Mouse (Mus musculus): ENCODE measurements around the gene Me3. TPM values are rescaled to one million over a fixed set of nuclear protein-coding genes. Genes with fewer than 3 reads are reported as not detected.
A peak's percentile ranks its signal among the peaks of the same experiment; 100 is the strongest.

The Me3 gene
- polyA plus RNA-seq, 1 experiment from 2014 or later = 4.3 TPM

- H3K4me3 ChIP-seq (ENCODE audit: low read depth, low read length) = no peak overlapping the region
- H3K9ac ChIP-seq (ENCODE audit: low read length) = no peak overlapping the region
- H3K36me3 ChIP-seq (ENCODE audit: control insufficient read depth, insufficient read depth, low read length) = no peaks in the 10 kb centered on the region
- ATAC-seq (replicated peaks; ENCODE audit: low FRiP score, low TSS enrichment, low read depth) (no peak), DNase-seq (ENCODE audit: low spot score) (no peak)
- H3K9me3 ChIP-seq (ENCODE audit: control insufficient read depth, low read length) = no peaks in the 10 kb centered on the region
- H3K4me2 ChIP-seq (ENCODE audit: low read length) = no peak overlapping the region
- 34% methylated on average over 1 of the region's 1 CpGs for WGBS
- H3K4me1 ChIP-seq (replicated peaks; ENCODE audit: control insufficient read depth, insufficient read depth, low read length) = no peaks in the 10 kb centered on the region
- H3K27me3 ChIP-seq (replicated peaks; ENCODE audit: control insufficient read depth, insufficient read depth, low read length) = no peaks in the 10 kb centered on the region
- no peak overlapping the region for H3K27ac ChIP-seq (ENCODE audit: low read depth)
These were observed 68.3 kb downstream of the Me3 start for GRCm38 (mm10) chr7:89700511-89700910.

- ATAC-seq (replicated peaks; ENCODE audit: low FRiP score, low TSS enrichment, low read depth) = no peak
- no peaks in the 10 kb centered on the region for H3K36me3 ChIP-seq (ENCODE audit: control insufficient read depth, insufficient read depth, low read length)
- no peaks in the 10 kb centered on the region for H3K27me3 ChIP-seq (replicated peaks; ENCODE audit: control insufficient read depth, insufficient read depth, low read length)
- 56% methylated on average over 2 of the region's 2 CpGs for WGBS
- no peak overlapping the region for H3K4me2 ChIP-seq (ENCODE audit: low read length)
- DNase-seq (ENCODE audit: low spot score) = no peak
- H3K9me3 ChIP-seq (ENCODE audit: control insufficient read depth, low read length) = no peaks in the 10 kb centered on the region
- H3K9ac ChIP-seq (ENCODE audit: low read length) = no peak overlapping the region
- no peak overlapping the region for H3K4me3 ChIP-seq (ENCODE audit: low read depth, low read length)
- H3K4me1 ChIP-seq (replicated peaks; ENCODE audit: control insufficient read depth, insufficient read depth, low read length) = no peaks in the 10 kb centered on the region
- H3K27ac ChIP-seq (ENCODE audit: low read depth) = no peak overlapping the region
These were observed 78.6 kb downstream of the Me3 start for GRCm38 (mm10) chr7:89710776-89711175.

GRCm38 (mm10) chr7:89713059-89713458, 80.9 kb downstream of the Me3 start:
- no peak overlapping the region for H3K4me2 ChIP-seq (ENCODE audit: low read length)
- H3K27me3 ChIP-seq (replicated peaks; ENCODE audit: control insufficient read depth, insufficient read depth, low read length) = no peaks in the 10 kb centered on the region
- DNase-seq (ENCODE audit: low spot score) (no peak), ATAC-seq (replicated peaks; ENCODE audit: low FRiP score, low TSS enrichment, low read depth) (peak; percentile 50; the same call in 1 of the 2 replicates)
- no peak overlapping the region for H3K9ac ChIP-seq (ENCODE audit: low read length)
- no peaks in the 10 kb centered on the region for H3K4me1 ChIP-seq (replicated peaks; ENCODE audit: control insufficient read depth, insufficient read depth, low read length)
- H3K9me3 ChIP-seq (ENCODE audit: control insufficient read depth, low read length) = no peaks in the 10 kb centered on the region
- no peaks in the 10 kb centered on the region for H3K36me3 ChIP-seq (ENCODE audit: control insufficient read depth, insufficient read depth, low read length)
- H3K27ac ChIP-seq (ENCODE audit: low read depth) = no peak overlapping the region
- H3K4me3 ChIP-seq (ENCODE audit: low read depth, low read length) = no peak overlapping the region

GRCm38 (mm10) chr7:89716226-89716625, 84.0 kb downstream of the Me3 start:
- H3K27ac ChIP-seq (ENCODE audit: low read depth) = no peak overlapping the region
- no peak for DNase-seq (ENCODE audit: low spot score)
- H3K27me3 ChIP-seq (replicated peaks; ENCODE audit: control insufficient read depth, insufficient read depth, low read length) = no peaks in the 10 kb centered on the region
- ATAC-seq (replicated peaks; ENCODE audit: low FRiP score, low TSS enrichment, low read depth) = no peak
- no peaks in the 10 kb centered on the region for H3K9me3 ChIP-seq (ENCODE audit: control insufficient read depth, low read length)
- no peak overlapping the region for H3K4me2 ChIP-seq (ENCODE audit: low read length)
- H3K36me3 ChIP-seq (ENCODE audit: control insufficient read depth, insufficient read depth, low read length) = no peaks in the 10 kb centered on the region
- WGBS = 81% methylated on average over 3 of the region's 3 CpGs
- no peak overlapping the region for H3K4me3 ChIP-seq (ENCODE audit: low read depth, low read length)
- no peaks in the 10 kb centered on the region for H3K4me1 ChIP-seq (replicated peaks; ENCODE audit: control insufficient read depth, insufficient read depth, low read length)
- no peak overlapping the region for H3K9ac ChIP-seq (ENCODE audit: low read length)

- DNase-seq (ENCODE audit: low spot score) (no peak), ATAC-seq (replicated peaks; ENCODE audit: low FRiP score, low TSS enrichment, low read depth) (no peak)
- Histone ChIP-seq H3K4me2 (ENCODE audit: low read length) (no peak overlapping the region), H3K36me3 (ENCODE audit: control insufficient read depth, insufficient read depth, low read length) (no peaks in the 10 kb centered on the region), H3K9ac (ENCODE audit: low read length) (no peak overlapping the region), H3K27me3 (replicated peaks; ENCODE audit: control insufficient read depth, insufficient read depth, low read length) (no peaks in the 10 kb centered on the region), H3K9me3 (ENCODE audit: control insufficient read depth, low read length) (no peaks in the 10 kb centered on the region), H3K4me3 (ENCODE audit: low read depth, low read length) (no peak overlapping the region), H3K4me1 (replicated peaks; ENCODE audit: control insufficient read depth, insufficient read depth, low read length) (no peaks in the 10 kb centered on the region), H3K27ac (ENCODE audit: low read depth) (no peak overlapping the region)
- 32% methylated on average over 2 of the region's 2 CpGs for WGBS
These were observed 85.3 kb downstream of the Me3 start for GRCm38 (mm10) chr7:89717521-89717920.

- H3K27me3 ChIP-seq (replicated peaks; ENCODE audit: control insufficient read depth, insufficient read depth, low read length) = no peaks in the 10 kb centered on the region
- H3K27ac ChIP-seq (ENCODE audit: low read depth) = no peak overlapping the region
- 54% methylated on average over 2 of the region's 2 CpGs for WGBS
- H3K36me3 ChIP-seq (ENCODE audit: control insufficient read depth, insufficient read depth, low read length) = no peaks in the 10 kb centered on the region
- H3K4me1 ChIP-seq (replicated peaks; ENCODE audit: control insufficient read depth, insufficient read depth, low read length) = no peaks in the 10 kb centered on the region
- H3K4me3 ChIP-seq (ENCODE audit: low read depth, low read length) = no peak overlapping the region
- DNase-seq (ENCODE audit: low spot score) = no peak
- H3K4me2 ChIP-seq (ENCODE audit: low read length) = no peak overlapping the region
- H3K9me3 ChIP-seq (ENCODE audit: control insufficient read depth, low read length) = no peaks in the 10 kb centered on the region
- ATAC-seq (replicated peaks; ENCODE audit: low FRiP score, low TSS enrichment, low read depth) = no peak
- no peak overlapping the region for H3K9ac ChIP-seq (ENCODE audit: low read length)
These were observed 86.1 kb downstream of the Me3 start for GRCm38 (mm10) chr7:89718264-89718663.

GRCm38 (mm10) chr7:89720256-89720655, 88.1 kb downstream of the Me3 start:
- ATAC-seq (replicated peaks; ENCODE audit: low FRiP score, low TSS enrichment, low read depth) = peak; percentile 72
- 75% methylated on average over 2 of the region's 2 CpGs for WGBS
- H3K27ac ChIP-seq (ENCODE audit: low read depth) = no peak overlapping the region

GRCm38 (mm10) chr7:89726712-89727111, 94.5 kb downstream of the Me3 start:
- DNase-seq (ENCODE audit: low spot score) = no peak
- Histone ChIP-seq H3K36me3 (ENCODE audit: control insufficient read depth, insufficient read depth, low read length) (no peaks in the 10 kb centered on the region), H3K4me2 (ENCODE audit: low read length) (no peak overlapping the region), H3K9me3 (ENCODE audit: control insufficient read depth, low read length) (no peaks in the 10 kb centered on the region), H3K9ac (ENCODE audit: low read length) (no peak overlapping the region), H3K27ac (ENCODE audit: low read depth) (no peak overlapping the region), H3K4me1 (replicated peaks; ENCODE audit: control insufficient read depth, insufficient read depth, low read length) (no peaks in the 10 kb centered on the region), H3K4me3 (ENCODE audit: low read depth, low read length) (no peak overlapping the region), H3K27me3 (replicated peaks; ENCODE audit: control insufficient read depth, insufficient read depth, low read length) (no peaks in the 10 kb centered on the region)
- no peak for ATAC-seq (replicated peaks; ENCODE audit: low FRiP score, low TSS enrichment, low read depth)
- WGBS = 77% methylated on average over 3 of the region's 3 CpGs

More at GRCm38 (mm10) chr7:89720256-89720655, 88.1 kb downstream of the Me3 start:
- H3K27me3 ChIP-seq (replicated peaks; ENCODE audit: control insufficient read depth, insufficient read depth, low read length) = no peaks in the 10 kb centered on the region
- H3K9ac ChIP-seq (ENCODE audit: low read length) = no peak overlapping the region
- H3K4me3 ChIP-seq (ENCODE audit: low read depth, low read length) = no peak overlapping the region
- H3K9me3 ChIP-seq (ENCODE audit: control insufficient read depth, low read length) = no peaks in the 10 kb centered on the region
- no peaks in the 10 kb centered on the region for H3K36me3 ChIP-seq (ENCODE audit: control insufficient read depth, insufficient read depth, low read length)
- DNase-seq (ENCODE audit: low spot score) = no peak
- H3K4me2 ChIP-seq (ENCODE audit: low read length) = no peak overlapping the region
- no peaks in the 10 kb centered on the region for H3K4me1 ChIP-seq (replicated peaks; ENCODE audit: control insufficient read depth, insufficient read depth, low read length)

- Histone ChIP-seq H3K4me1 (replicated peaks; ENCODE audit: control insufficient read depth, insufficient read depth, low read length) (no peaks in the 10 kb centered on the region), H3K27me3 (replicated peaks; ENCODE audit: control insufficient read depth, insufficient read depth, low read length) (no peaks in the 10 kb centered on the region), H3K9me3 (ENCODE audit: control insufficient read depth, low read length) (no peaks in the 10 kb centered on the region), H3K27ac (ENCODE audit: low read depth) (no peak overlapping the region), H3K4me3 (ENCODE audit: low read depth, low read length) (no peak overlapping the region), H3K4me2 (ENCODE audit: low read length) (no peak overlapping the region), H3K36me3 (ENCODE audit: control insufficient read depth, insufficient read depth, low read length) (no peaks in the 10 kb centered on the region), H3K9ac (ENCODE audit: low read length) (no peak overlapping the region)
- no peak for DNase-seq (ENCODE audit: low spot score)
- no peak for ATAC-seq (replicated peaks; ENCODE audit: low FRiP score, low TSS enrichment, low read depth)
- WGBS = 62% methylated on average over 1 of the region's 1 CpGs
These were observed 95.4 kb downstream of the Me3 start for GRCm38 (mm10) chr7:89727615-89728014.

Measured in intestine, embryonic 14.5 days (tissue).